Mouse (Mus musculus) small intestine, adult 2 months (tissue): ENCODE measurements around the gene Snapc3.

ENCODE experiments used
- CTCF ChIP-seq: fragments of 200-500 bp; IDR thresholded peaks from 2 replicates; pipeline ENCODE4 v1.5.1; 2012; ENCODE audit warnings: low read depth, mild to moderate bottlenecking, control low read depth, inconsistent platforms, low read length, moderate library complexity, mixed read lengths; ENCODE audit not compliant: insufficient replicate concordance, insufficient read length; ENCODE audit errors: extremely low read depth
- POLR2A ChIP-seq: fragments of 200-500 bp; IDR thresholded peaks from 2 replicates; pipeline ENCODE4 v1.6.1; 2012; ENCODE audit warnings: low read depth, mild to moderate bottlenecking, control low read depth, inconsistent platforms, low read length, moderate library complexity

DNA sequence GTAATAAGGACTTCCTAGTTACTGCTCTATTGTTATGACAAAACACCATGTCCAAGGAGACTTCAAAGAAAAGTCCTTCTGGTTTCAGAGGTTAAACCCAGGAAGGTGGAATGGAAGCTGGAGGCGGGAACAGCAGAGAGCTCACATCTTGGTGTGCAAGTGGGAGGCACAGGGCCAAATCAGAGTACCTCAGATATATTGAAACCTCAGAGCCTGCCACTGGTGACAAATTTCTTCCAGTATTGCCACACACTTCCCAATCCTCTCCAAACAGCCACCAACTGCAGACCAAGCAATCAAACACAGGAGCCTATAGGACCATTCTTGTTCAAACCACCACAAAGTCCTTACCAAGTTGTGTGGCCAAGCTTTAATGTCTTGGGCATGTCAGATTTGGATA is 23.8 kb upstream of the Snapc3 start:
- TF ChIP-seq CTCF, result no peak
- TF ChIP-seq POLR2A, result no peak
